Mouse (Mus musculus) ES-E14 (cell line): ENCODE results near the gene Cbarp. TPM values are rescaled to one million over a fixed set of nuclear protein-coding genes. Genes with fewer than 3 reads are reported as not detected.

Source experiments
- DNase-seq: peaks from one replicate; pipeline ENCODE4 v3.0.0-alpha.2; 2013; ENCODE audit warnings: low read depth, low spot score
- H3K27ac ChIP-seq: 2 replicates; pipeline ENCODE4 v1.5.1; 2012; ENCODE audit warnings: low read depth, mild to moderate bottlenecking, low read length, moderate library complexity, mixed read lengths; ENCODE audit not compliant: poor library complexity, insufficient read depth, severe bottlenecking
- H3K36me3 ChIP-seq: 2 replicates; pipeline ENCODE4 v1.6.1; 2012; ENCODE audit warnings: mild to moderate bottlenecking, low read length, moderate library complexity, mixed read lengths; ENCODE audit not compliant: control insufficient read depth, poor library complexity, insufficient read depth, severe bottlenecking
- H3K4me1 ChIP-seq, 2 experiments: fragments of 150-350 bp in 1 of 2; sonication (generic) in 1 of 2; 2 replicates each; pipeline ENCODE4 v1.6.1; 2012; ENCODE audit warnings: low read length in 2 of 2, mild to moderate bottlenecking in 1 of 2, mixed read lengths in 1 of 2; ENCODE audit not compliant: control insufficient read depth in 2 of 2, insufficient read depth in 2 of 2, poor library complexity in 1 of 2
- H3K4me3 ChIP-seq, 2 experiments: fragments of 150-350 bp in 1 of 2; sonication (generic) in 1 of 2; 2 replicates each; pipeline ENCODE4 v1.5.1; 2012; ENCODE audit warnings: low read length in 2 of 2, low read depth in 1 of 2, mild to moderate bottlenecking in 1 of 2, mixed read lengths in 1 of 2; ENCODE audit not compliant: insufficient read depth in 1 of 2, poor library complexity in 1 of 2, severe bottlenecking in 1 of 2
- H3K9ac ChIP-seq: 2 replicates; pipeline ENCODE4 v1.6.1; 2012; ENCODE audit warnings: low read depth, mild to moderate bottlenecking, low read length, mixed read lengths; ENCODE audit not compliant: poor library complexity, insufficient read depth, severe bottlenecking
- H3K9me3 ChIP-seq: fragments of 150-350 bp; sonication (generic); 2 replicates; pipeline ENCODE4 v1.6.1; 2012; ENCODE audit warnings: low read depth, mild to moderate bottlenecking, low read length; ENCODE audit not compliant: control insufficient read depth, insufficient read depth
- CHD2 ChIP-seq: IDR thresholded peaks from 2 replicates; pipeline ENCODE4 v1.6.1; 2014; ENCODE audit warnings: mild to moderate bottlenecking, low read depth, low read length, inconsistent platforms
- HCFC1 ChIP-seq: IDR thresholded peaks from 2 replicates; pipeline ENCODE4 v1.6.1; 2012; ENCODE audit warnings: low read length, inconsistent platforms, borderline replicate concordance; ENCODE audit not compliant: insufficient read depth
- MAFK ChIP-seq: IDR thresholded peaks from 2 replicates; pipeline ENCODE4 v1.6.1; 2014; ENCODE audit warnings: mild to moderate bottlenecking, low read depth, low read length, inconsistent platforms; ENCODE audit not compliant: insufficient read depth
- ZC3H11A ChIP-seq: IDR thresholded peaks from 2 replicates; pipeline ENCODE4 v1.6.1; 2012; ENCODE audit warnings: low read depth, mild to moderate bottlenecking, inconsistent platforms, low read length, borderline replicate concordance
- ZNF384 ChIP-seq: IDR thresholded peaks from 2 replicates; pipeline ENCODE4 v1.6.1; 2012; ENCODE audit warnings: low read depth, low read length, inconsistent platforms
- in situ Hi-C, 2 experiments: fragments of 600-800 bp; cut with MboI; formaldehyde crosslinking; loops; one replicate each; pipeline ENCODE4 v1.15.1; 2025; ENCODE audit warnings: low sequenced_read_pairs in 2 of 2, inconsistent platforms in 1 of 2; ENCODE audit not compliant: unreplicated experiment in 2 of 2
- total RNA-seq: library from RNA; depleted of rRNA; stranded (reverse); fragments of 300-350 nt; gene quantifications from 2 replicates; pipeline ENCODE4 v1.2.3, GENCODE M21; 2012

Cbarp gene
- total RNA-seq, 1 experiment = 20.9 TPM

DNA sequence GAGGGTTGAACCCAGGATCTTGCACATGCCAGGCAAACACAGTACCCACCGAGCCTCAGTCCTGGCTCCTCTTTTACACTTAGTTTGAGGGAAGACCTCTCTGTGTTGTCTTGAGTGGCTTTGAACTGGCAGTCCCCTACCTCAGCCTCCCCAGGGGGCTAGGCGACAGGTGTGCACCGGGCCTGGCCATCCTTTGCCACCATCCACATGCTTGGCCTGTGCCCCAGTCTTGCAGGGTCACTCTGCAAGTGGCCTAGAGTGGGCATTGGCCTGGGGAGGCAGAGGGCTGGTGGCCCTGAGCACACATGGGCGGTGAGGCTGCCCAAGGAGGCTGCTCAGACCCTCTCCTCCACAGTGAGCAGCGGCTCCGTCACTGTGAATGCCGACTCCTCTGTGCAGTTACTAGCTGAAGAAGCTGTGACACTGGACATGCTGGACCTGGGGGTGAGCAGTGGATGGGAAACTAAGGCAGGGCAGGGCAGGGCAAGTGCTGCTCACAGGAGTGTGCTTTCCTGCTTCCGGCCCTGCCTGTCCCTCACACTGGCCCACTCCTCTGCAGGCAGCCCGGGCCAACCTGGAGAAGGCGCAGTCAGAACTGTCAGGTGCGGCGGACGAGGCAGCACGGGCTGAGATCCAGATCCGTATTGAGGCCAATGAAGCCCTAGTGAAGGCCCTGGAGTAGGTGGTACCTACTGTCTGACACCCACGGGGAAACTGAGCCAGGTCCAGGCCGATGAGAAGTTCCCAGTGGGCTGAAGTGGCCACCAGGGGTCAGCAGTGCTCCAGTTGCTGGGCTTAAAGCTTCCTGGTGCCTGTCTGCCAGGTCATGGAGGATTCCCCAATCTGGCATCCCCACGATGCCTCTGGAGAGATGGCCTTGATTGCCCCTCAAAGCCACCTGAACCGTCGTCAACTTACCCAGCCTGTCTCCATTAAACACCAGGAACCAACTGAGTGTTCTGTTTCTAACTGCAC, 4.5 kb upstream of the Cbarp start:
- H3K9ac ChIP-seq = no peak overlapping the region
- no peak overlapping the region for H3K4me3 ChIP-seq
- no peak for DNase-seq
- TF ChIP-seq HCFC1 (no peak), ZC3H11A (no peak), MAFK (no peak), ZNF384 (no peak), CHD2 (no peak)
- peaks cover 27% of the 10 kb centered on the region for H3K36me3 ChIP-seq
- H3K27ac ChIP-seq = no peak overlapping the region
- no peaks in the 10 kb centered on the region for H3K9me3 ChIP-seq
- in situ Hi-C loops = no loop called here
- H3K4me1 ChIP-seq = peaks cover 0 to 26% of the 10 kb centered on the region in 2 experiments; a peak in 3 of 4 replicates

DNA sequence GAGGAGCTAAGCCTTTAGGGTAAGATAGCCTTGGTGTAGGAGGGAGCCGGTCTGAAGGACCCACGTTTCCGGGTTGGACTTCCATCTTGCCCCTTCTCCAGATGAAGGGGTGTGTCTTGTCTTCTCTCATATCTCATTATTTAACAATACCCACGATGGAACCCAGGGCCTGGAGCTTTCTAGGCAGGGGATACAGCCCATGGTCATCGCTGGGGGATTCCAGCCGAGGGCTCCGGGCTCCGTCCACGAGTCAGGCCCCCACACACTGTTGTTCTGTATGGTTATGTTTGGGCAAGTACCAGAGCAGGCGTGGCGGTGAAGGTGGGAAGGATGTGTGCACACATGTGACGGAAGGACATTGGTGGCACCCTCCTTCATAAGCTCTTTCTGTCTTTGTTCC, 3.5 kb upstream of the Cbarp start:
- H3K4me1 ChIP-seq = peaks cover 0 to 29% of the 10 kb centered on the region in 2 experiments; a peak in 3 of 4 replicates
- peaks cover 26% of the 10 kb centered on the region for H3K36me3 ChIP-seq
- H3K27ac ChIP-seq = no peak overlapping the region
- DNase-seq = no peak
- in situ Hi-C loops = no loop called here
- TF ChIP-seq HCFC1 (no peak), ZC3H11A (no peak), MAFK (no peak), ZNF384 (no peak), CHD2 (no peak)
- H3K9ac ChIP-seq = no peak overlapping the region
- no peak overlapping the region for H3K4me3 ChIP-seq
- H3K9me3 ChIP-seq = no peaks in the 10 kb centered on the region

DNA sequence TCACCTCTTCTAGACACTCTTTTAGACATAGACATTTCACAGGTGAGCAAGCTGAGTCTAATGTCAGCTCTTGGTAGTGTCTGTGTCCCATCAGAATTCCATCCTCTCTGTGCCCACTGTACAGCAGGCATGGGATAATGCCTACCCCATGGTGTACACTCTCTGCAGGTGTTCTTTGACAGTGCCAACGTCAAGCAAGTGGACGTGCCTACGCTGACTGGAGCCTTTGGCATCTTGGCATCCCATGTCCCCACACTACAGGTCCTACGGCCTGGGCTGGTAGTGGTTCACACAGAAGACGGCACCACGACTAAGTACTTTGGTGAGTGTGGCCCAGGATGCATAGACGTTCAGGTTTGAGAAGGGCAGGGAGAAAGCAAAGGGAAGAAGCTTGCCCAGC, 3.0 kb upstream of the Cbarp start:
- Histone ChIP-seq H3K36me3 (peaks cover 26% of the 10 kb centered on the region), H3K27ac (no peak overlapping the region), H3K4me1 (peaks cover 0 to 29% of the 10 kb centered on the region in 2 experiments; a peak in 3 of 4 replicates), H3K4me3 (no peak overlapping the region), H3K9ac (no peak overlapping the region), H3K9me3 (no peaks in the 10 kb centered on the region)
- in situ Hi-C loops = no loop called here
- TF ChIP-seq HCFC1 (no peak), MAFK (no peak), ZNF384 (no peak), ZC3H11A (no peak), CHD2 (no peak)
- DNase-seq = no peak

DNA sequence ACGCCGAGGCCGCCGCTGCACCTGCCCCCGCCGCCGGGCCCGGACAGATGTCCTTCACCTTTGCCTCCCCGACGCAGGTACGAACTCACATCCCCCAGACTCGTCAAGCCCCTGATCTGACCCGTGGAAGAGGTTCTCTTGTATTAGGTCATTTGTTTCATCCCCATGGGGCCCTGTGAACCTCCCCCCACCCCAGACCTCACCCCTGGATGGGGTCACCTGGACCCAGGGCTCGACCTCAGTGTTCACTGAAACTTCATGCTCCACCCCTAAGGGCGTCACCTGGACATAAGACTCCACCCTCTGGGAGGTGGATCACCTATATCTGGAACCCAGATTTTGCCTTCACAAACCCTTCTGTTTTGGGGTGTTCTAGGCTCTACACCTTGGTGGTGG, 1.9 kb upstream of the Cbarp start:
- Histone ChIP-seq H3K36me3 (peaks cover 26% of the 10 kb centered on the region), H3K9me3 (no peaks in the 10 kb centered on the region), H3K4me1 (peaks cover 2 to 31% of the 10 kb centered on the region in 2 experiments; a peak in 3 of 4 replicates), H3K4me3 (peak overlapping the region; percentile 93 to 96), H3K9ac (peak overlapping the region; percentile 95), H3K27ac (peak overlapping the region; percentile 82)
- in situ Hi-C loops = no loop called here
- no peak for DNase-seq
- TF ChIP-seq MAFK (no peak), HCFC1 (no peak), ZC3H11A (no peak), CHD2 (no peak), ZNF384 (no peak)
